Mouse (Mus musculus): Measurements from ENCODE around the gene H2afy. TPM values are rescaled to one million over a fixed set of nuclear protein-coding genes. Genes with fewer than 3 reads are reported as not detected.

H2afy gene
- polyA plus RNA-seq, 1 experiment from 2014 or later = 273 TPM

DNA sequence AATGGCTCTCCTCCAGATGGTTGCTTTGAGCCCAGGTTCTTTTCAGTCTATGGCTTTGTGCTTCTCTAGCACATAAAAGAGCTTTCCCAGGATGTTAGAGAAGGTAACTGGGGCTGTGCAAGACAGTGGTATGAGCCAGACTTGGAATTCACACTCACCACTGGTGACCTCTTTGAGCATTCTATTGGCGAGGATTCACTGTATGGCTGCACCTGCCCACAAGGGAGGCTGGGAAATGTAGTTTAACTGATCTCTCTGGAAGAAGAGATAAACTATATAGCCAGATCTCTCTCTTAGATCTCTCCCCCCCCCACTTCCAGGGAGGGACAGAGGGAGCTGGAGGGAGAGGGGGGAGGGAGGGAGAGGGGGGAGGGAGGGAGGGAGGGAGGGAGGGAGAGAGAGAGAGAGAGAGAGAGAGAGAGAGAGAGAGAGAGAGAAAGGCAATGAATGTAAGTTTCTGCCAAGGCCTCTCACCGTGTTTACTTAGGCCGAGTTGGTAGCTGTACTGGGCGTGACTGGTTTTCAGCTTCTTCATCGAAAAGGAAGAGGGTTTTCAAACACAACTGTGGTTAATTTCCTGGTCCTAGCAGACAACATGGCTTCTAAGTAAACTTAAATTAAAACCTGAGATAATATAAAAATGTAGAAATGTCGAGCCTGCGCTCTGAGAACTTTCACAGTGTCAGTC is 16.8 kb upstream of the H2afy start:
- Histone ChIP-seq H3K4me1 (ENCODE audit: control insufficient read depth, insufficient read depth, low read length) (no peaks in the 10 kb centered on the region), H3K4me3 (ENCODE audit: low read depth, low read length) (no peak overlapping the region), H3K9me3 (ENCODE audit: control insufficient read depth, low read length) (no peaks in the 10 kb centered on the region), H3K27me3 (ENCODE audit: control insufficient read depth, insufficient read depth, low read length) (no peaks in the 10 kb centered on the region), H3K4me2 (ENCODE audit: low read depth, low read length) (no peak overlapping the region), H3K27ac (ENCODE audit: low read depth, low read length) (no peak overlapping the region), H3K9ac (replicated peaks; ENCODE audit: low read depth, low read length) (no peak overlapping the region), H3K36me3 (ENCODE audit: control insufficient read depth, insufficient read depth, low read length) (no peaks in the 10 kb centered on the region)
- no peak for ATAC-seq (ENCODE audit: low read depth)
- WGBS = 74% methylated on average over 7 of the region's 7 CpGs

DNA sequence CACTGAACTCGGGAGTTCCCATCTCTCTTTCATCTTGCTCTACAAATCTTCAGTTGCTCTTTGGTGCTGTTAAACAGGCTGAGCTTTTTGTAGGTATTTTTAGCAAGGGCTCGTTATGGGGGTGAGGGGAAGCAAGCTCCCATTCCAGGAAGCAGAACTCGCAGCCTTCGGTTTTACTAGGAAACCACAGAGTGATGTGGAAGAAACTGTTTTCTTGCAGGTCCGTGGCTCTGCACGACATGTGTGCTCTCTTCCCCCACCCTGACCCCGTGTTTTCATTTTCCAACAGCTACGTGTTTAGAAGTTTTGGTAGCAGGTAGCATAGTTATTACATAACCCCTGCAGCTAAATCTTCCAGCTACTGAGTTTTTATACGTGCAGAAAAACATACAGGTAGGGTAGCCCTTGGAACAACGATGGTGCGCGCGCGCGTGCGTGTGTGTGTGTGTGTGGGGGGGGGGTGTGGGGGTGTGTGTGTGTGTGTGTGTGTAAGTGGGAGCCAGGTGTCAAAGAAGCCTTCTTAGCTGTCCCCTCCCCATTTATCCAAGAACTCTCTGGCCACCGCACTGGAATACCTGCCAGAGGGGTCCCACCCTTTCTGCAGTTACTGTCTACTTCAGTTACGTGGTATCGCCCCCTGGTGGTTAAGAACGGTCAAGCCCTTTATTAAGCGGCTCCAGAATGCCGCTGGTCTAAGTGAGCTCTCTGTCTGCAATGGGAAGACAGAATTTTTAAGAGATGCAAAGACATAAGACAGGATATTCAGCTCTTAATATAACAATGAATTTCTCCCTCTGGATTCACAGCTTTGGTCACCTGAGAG is 15.5 kb upstream of the H2afy start:
- no peaks in the 10 kb centered on the region for H3K4me1 ChIP-seq (ENCODE audit: control insufficient read depth, insufficient read depth, low read length)
- H3K27me3 ChIP-seq (ENCODE audit: control insufficient read depth, insufficient read depth, low read length) = no peaks in the 10 kb centered on the region
- ATAC-seq (ENCODE audit: low read depth) = peak; percentile 71; the same call in 1 of the 2 replicates
- WGBS = 48% methylated on average over 22 of the region's 22 CpGs
- no peaks in the 10 kb centered on the region for H3K9me3 ChIP-seq (ENCODE audit: control insufficient read depth, low read length)
- H3K4me3 ChIP-seq (ENCODE audit: low read depth, low read length) = no peak overlapping the region
- no peak overlapping the region for H3K9ac ChIP-seq (replicated peaks; ENCODE audit: low read depth, low read length)
- H3K36me3 ChIP-seq (ENCODE audit: control insufficient read depth, insufficient read depth, low read length) = no peaks in the 10 kb centered on the region
- H3K27ac ChIP-seq (ENCODE audit: low read depth, low read length) = no peak overlapping the region
- H3K4me2 ChIP-seq (ENCODE audit: low read depth, low read length) = no peak overlapping the region

DNA sequence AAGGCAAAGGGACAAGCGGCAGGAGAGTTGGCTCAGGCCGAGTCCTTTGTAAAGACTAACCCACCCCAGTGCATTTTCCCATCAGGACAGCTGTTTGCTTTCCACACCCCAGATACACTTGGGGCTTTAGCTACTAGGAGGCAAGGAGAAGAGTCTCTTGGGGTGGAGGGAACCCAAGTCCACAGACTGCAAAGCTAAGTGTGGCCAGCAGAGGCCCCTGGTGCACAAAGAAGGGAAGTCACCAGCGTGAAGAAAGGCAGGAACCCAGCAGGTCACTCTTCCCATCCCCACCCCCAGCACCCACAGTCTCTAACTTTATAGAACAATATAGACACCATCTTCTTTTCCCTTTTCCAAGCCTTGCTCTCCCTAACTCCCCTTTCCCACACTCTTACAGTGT is 9.4 kb upstream of the H2afy start:
- ATAC-seq (ENCODE audit: low read depth) = no peak
- Histone ChIP-seq H3K4me3 (ENCODE audit: low read depth, low read length) (no peak overlapping the region), H3K4me1 (ENCODE audit: control insufficient read depth, insufficient read depth, low read length) (no peaks in the 10 kb centered on the region), H3K9me3 (ENCODE audit: control insufficient read depth, low read length) (no peaks in the 10 kb centered on the region), H3K27ac (ENCODE audit: low read depth, low read length) (no peak overlapping the region), H3K27me3 (ENCODE audit: control insufficient read depth, insufficient read depth, low read length) (no peaks in the 10 kb centered on the region), H3K4me2 (ENCODE audit: low read depth, low read length) (no peak overlapping the region), H3K9ac (replicated peaks; ENCODE audit: low read depth, low read length) (no peak overlapping the region), H3K36me3 (ENCODE audit: control insufficient read depth, insufficient read depth, low read length) (no peaks in the 10 kb centered on the region)
- WGBS = 45% methylated on average over 3 of the region's 3 CpGs

DNA sequence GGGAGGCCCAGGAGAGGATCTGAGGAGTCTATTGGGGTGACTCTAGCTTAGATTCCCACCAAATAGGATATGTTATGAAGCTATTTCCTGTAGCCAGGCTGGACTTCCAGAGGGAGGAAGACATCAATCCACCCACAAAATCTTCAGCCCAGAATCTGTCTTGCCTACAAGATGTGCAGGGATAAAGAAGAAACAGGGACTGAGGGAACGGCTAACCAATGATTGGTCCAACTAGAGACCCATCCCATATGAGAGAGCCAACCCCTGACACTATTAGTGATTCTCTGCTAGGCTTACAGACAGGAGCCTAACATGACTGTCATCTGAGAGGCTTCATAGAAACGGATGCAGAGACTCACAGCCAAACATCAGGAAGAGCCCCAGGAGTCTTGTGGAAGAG is 7.9 kb upstream of the H2afy start:
- no peak for ATAC-seq (ENCODE audit: low read depth)
- Histone ChIP-seq H3K4me3 (ENCODE audit: low read depth, low read length) (no peak overlapping the region), H3K9ac (replicated peaks; ENCODE audit: low read depth, low read length) (no peak overlapping the region), H3K4me1 (ENCODE audit: control insufficient read depth, insufficient read depth, low read length) (no peaks in the 10 kb centered on the region), H3K36me3 (ENCODE audit: control insufficient read depth, insufficient read depth, low read length) (no peaks in the 10 kb centered on the region), H3K9me3 (ENCODE audit: control insufficient read depth, low read length) (no peaks in the 10 kb centered on the region), H3K4me2 (ENCODE audit: low read depth, low read length) (no peak overlapping the region), H3K27ac (ENCODE audit: low read depth, low read length) (no peak overlapping the region), H3K27me3 (ENCODE audit: control insufficient read depth, insufficient read depth, low read length) (no peaks in the 10 kb centered on the region)
- WGBS = 68% methylated on average over 2 of the region's 2 CpGs

DNA sequence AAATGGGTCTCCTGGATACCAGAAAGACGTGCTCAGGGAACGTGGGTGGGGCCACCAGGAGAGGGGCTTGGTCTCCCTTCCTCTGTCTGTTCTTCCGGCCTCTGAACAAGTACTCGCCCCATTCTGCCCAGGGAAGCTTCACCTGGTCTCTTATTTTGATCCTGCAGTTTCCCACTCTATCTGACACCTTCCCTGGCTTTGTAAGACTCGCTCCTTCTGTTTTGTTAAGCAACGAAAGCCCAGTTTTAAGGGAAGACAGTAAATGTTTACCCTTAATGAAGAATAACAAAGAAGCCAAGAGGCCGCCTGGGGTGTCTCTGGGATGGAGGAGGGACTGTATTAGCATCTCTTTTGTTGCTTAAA is 7.0 kb upstream of the H2afy start:
- no peaks in the 10 kb centered on the region for H3K36me3 ChIP-seq (ENCODE audit: control insufficient read depth, insufficient read depth, low read length)
- H3K4me1 ChIP-seq (ENCODE audit: control insufficient read depth, insufficient read depth, low read length) = no peaks in the 10 kb centered on the region
- H3K9me3 ChIP-seq (ENCODE audit: control insufficient read depth, low read length) = no peaks in the 10 kb centered on the region
- 5% methylated on average over 7 of the region's 7 CpGs for WGBS
- H3K4me2 ChIP-seq (ENCODE audit: low read depth, low read length) = no peak overlapping the region
- H3K27ac ChIP-seq (ENCODE audit: low read depth, low read length) = no peak overlapping the region
- H3K4me3 ChIP-seq (ENCODE audit: low read depth, low read length) = no peak overlapping the region
- ATAC-seq (ENCODE audit: low read depth) = no peak
- H3K27me3 ChIP-seq (ENCODE audit: control insufficient read depth, insufficient read depth, low read length) = no peaks in the 10 kb centered on the region
- H3K9ac ChIP-seq (replicated peaks; ENCODE audit: low read depth, low read length) = no peak overlapping the region

DNA sequence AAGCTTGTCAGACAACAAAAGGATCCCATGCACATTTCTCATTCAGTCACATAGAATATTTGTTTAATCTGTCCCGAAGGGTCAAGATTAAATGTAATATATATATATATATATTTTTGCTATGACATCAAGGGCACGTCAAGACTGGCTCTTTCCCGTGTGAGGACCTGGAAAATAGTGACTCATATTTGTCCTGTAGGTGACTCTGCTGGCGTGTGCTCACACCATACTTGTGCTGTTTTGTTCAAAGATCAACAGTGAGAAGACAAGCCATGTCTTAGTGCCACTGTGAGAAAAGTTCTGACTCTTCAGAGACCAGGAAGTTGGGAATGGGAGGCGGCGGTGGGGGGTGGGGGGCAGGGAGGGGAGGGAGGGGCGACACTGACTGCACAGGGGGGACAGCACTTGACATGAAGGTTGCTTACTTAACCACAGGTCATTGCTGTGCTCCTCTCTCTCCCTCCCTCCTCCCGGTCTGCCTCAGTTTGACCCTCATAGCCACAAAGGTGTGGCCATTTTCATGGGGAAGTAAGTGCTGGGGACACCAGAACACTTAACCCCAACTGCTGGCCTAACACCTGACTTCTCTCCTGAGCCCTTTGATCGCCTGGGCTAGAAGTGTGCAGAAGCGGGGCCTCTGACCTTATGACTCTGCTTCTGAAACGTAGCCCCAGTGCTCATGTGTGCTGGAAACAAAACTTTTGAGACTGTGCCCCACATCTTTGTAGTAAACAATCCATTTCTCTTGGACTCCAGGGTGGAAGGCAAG is 6.4 kb upstream of the H2afy start:
- no peak for ATAC-seq (ENCODE audit: low read depth)
- Histone ChIP-seq H3K27ac (ENCODE audit: low read depth, low read length) (no peak overlapping the region), H3K4me1 (ENCODE audit: control insufficient read depth, insufficient read depth, low read length) (no peaks in the 10 kb centered on the region), H3K4me3 (ENCODE audit: low read depth, low read length) (no peak overlapping the region), H3K36me3 (ENCODE audit: control insufficient read depth, insufficient read depth, low read length) (no peaks in the 10 kb centered on the region), H3K27me3 (ENCODE audit: control insufficient read depth, insufficient read depth, low read length) (no peaks in the 10 kb centered on the region), H3K9ac (replicated peaks; ENCODE audit: low read depth, low read length) (no peak overlapping the region), H3K9me3 (ENCODE audit: control insufficient read depth, low read length) (no peaks in the 10 kb centered on the region), H3K4me2 (ENCODE audit: low read depth, low read length) (no peak overlapping the region)
- 30% methylated on average over 9 of the region's 11 CpGs for WGBS

DNA sequence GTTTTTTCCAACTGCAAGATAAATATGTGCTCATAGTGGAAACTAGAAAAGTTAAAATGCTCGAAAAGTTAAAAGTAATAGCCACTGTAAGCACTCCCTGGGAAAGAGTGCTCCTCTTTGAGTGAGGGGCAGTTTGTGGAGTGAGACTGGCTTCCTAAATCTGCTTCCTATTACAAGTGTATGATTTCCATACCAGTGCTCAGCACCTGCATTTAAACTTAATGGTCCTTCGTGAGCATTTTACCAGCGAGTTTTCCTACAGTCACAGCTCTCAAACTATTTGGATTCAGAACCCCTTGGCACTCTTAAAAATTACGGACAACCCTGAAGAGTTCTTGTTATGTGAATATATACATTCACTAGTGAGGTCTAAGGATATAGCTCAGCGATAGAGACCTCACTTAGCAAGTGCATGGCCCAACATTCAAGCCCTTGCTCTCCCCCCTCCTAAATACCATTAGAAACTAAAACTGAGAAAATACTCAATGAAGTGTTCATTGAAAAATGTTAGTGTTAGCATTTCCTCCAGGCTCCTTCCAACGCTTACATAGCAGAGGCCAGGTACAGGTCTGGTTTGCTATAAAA is 3.1 kb upstream of the H2afy start:
- no peaks in the 10 kb centered on the region for H3K9me3 ChIP-seq (ENCODE audit: control insufficient read depth, low read length)
- H3K4me2 ChIP-seq (ENCODE audit: low read depth, low read length) = no peak overlapping the region
- H3K36me3 ChIP-seq (ENCODE audit: control insufficient read depth, insufficient read depth, low read length) = no peaks in the 10 kb centered on the region
- H3K9ac ChIP-seq (replicated peaks; ENCODE audit: low read depth, low read length) = no peak overlapping the region
- H3K4me1 ChIP-seq (ENCODE audit: control insufficient read depth, insufficient read depth, low read length) = peaks cover 5% of the 10 kb centered on the region; the same call in 1 of the 2 replicates
- 73% methylated on average over 6 of the region's 6 CpGs for WGBS
- no peak for ATAC-seq (ENCODE audit: low read depth)
- H3K27me3 ChIP-seq (ENCODE audit: control insufficient read depth, insufficient read depth, low read length) = no peaks in the 10 kb centered on the region; the same call in 1 of the 2 replicates
- H3K27ac ChIP-seq (ENCODE audit: low read depth, low read length) = no peak overlapping the region
- no peak overlapping the region for H3K4me3 ChIP-seq (ENCODE audit: low read depth, low read length)

DNA sequence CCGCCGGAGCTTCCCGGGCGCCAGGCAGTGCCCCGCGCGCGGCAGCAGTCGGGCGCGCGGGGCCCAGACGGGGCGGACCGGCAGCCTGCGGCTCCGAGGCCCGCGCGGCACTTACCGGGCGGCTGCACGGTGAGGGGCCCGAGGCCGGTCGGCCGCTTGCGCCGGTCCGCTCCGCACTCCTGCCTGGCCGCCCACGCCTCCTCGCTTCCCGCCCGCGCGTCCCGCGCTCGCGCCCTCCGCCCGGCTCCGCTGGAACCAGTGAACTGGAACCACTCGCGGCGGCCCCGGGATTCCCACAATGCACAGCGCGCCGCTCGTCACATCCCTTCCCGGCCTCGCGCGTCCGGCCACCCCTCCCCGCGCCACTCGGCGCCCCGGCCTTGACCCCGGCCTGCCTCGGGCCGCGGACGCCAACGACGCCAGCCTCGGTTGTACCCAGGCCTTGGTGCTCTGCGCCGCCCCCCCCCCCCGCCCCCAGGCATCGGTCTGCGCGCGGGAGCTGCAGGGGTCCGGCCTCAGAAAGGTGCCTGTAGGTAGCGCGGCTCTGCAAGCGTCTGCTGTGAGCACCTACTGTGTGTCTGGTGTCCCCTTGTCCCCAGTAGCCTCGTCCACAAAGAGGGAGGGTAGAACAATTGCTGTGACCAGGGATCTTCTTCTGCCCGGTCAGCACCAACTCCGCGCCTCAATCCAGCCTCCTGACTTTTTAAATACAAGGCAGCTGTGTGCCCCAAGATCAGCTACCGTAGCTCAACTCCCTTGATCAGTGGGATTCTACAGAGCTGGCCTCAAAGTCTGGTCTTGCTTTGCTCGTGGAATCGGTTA is 719 bp downstream of the H2afy start:
- H3K4me3 ChIP-seq (ENCODE audit: low read depth, low read length) = peak overlapping the region; percentile 98
- H3K4me2 ChIP-seq (ENCODE audit: low read depth, low read length) = peak overlapping the region; percentile 93
- peaks cover 19% of the 10 kb centered on the region for H3K4me1 ChIP-seq (ENCODE audit: control insufficient read depth, insufficient read depth, low read length)
- no peaks in the 10 kb centered on the region for H3K36me3 ChIP-seq (ENCODE audit: control insufficient read depth, insufficient read depth, low read length)
- WGBS = 1% methylated on average over 78 of the region's 89 CpGs
- no peaks in the 10 kb centered on the region; the same call in 1 of the 2 replicates for H3K27me3 ChIP-seq (ENCODE audit: control insufficient read depth, insufficient read depth, low read length)
- peak; percentile 83 for ATAC-seq (ENCODE audit: low read depth)
- H3K9ac ChIP-seq (replicated peaks; ENCODE audit: low read depth, low read length) = peak overlapping the region; percentile 97
- H3K9me3 ChIP-seq (ENCODE audit: control insufficient read depth, low read length) = no peaks in the 10 kb centered on the region
- H3K27ac ChIP-seq (ENCODE audit: low read depth, low read length) = peak overlapping the region; percentile 89

Data from neural tube, embryonic 14.5 days (tissue).